In genomic region chrX:48094658-48095057, GRCm38 (mm10) we compare ENCODE assay signal across 9 mouse cellular contexts. TPM values are rescaled to one million over a fixed set of nuclear protein-coding genes. Genes with fewer than 3 reads are reported as not detected.
DNase-seq lines count a peak whose midpoint lies in the region; ATAC-seq and TF ChIP-seq lines count a peak whose summit lies in the region.
"Had no signal": no experiment of that assay in that cellular context is flagged by ENCODE, and none has a peak within 500 bp of the region (broad histone marks: within the 10 kb centered on the region; RNA-seq: fewer than 3 reads in every experiment).

No protein-coding gene starts in this region.

- H3K27ac ChIP-seq in left cerebral cortex, adult 2 months: no peak overlapping the region
- H3K27ac ChIP-seq in limb, embryonic 10.5 days: no peak overlapping the region
- H3K27ac ChIP-seq: midbrain, embryonic 12.5 days had no signal

- 74% methylated on average over 4 of the region's 4 CpGs for WGBS in limb, embryonic 10.5 days

- TF ChIP-seq CTCF in left cerebral cortex, adult 2 months (IDR thresholded peaks at IDR 0.05): peak; percentile 35

- DNase-seq in adrenal gland, postnatal 10 days: peak; percentile 44
- no peak for DNase-seq in adrenal gland, adult 2 months
- DNase-seq in left cerebral cortex, adult 2 months (ENCODE audit: extremely low spot score in 1 of 2, low spot score in 2 of 2): no peak
- DNase-seq in left cerebral cortex, adult 18-20 months (ENCODE audit: low spot score in 2 of 2): no peak
- peak; percentile 31 for DNase-seq in limb, embryonic 10.5 days (ENCODE audit: low spot score)
- DNase-seq in testis, postnatal 10 days (ENCODE audit: low spot score): peak; percentile 42
- no peak for DNase-seq in layer of hippocampus, adult 11-12 months (ENCODE audit: low spot score)

- H3K9me3 ChIP-seq in limb, embryonic 10.5 days (replicated peaks): no peaks in the 10 kb centered on the region
- H3K9me3 ChIP-seq: midbrain, embryonic 12.5 days had no signal

- H3K27me3 ChIP-seq in limb, embryonic 10.5 days (ENCODE audit: low read depth, poor library complexity, severe bottlenecking): peaks cover 25% of the 10 kb centered on the region; the same call in 1 of the 2 replicates
- H3K27me3 ChIP-seq: midbrain, embryonic 12.5 days had no signal

- no peak for ATAC-seq in granulocyte monocyte progenitor cell, adult 5-6 weeks (replicated peaks; ENCODE audit: poor library complexity, severe bottlenecking)

- intact Hi-C loops in left cerebral cortex, adult 2 months (cut with DNase I): loop anchor here (5.0 kb wide), 1 partner anchor 37 kb away; no protein-coding TSS in a partner anchor

- no peaks in the 10 kb centered on the region for H3K4me1 ChIP-seq in limb, embryonic 10.5 days
- H3K4me1 ChIP-seq: midbrain, embryonic 12.5 days had no signal

- H3K36me3 ChIP-seq in limb, embryonic 10.5 days: no peaks in the 10 kb centered on the region
- H3K36me3 ChIP-seq: midbrain, embryonic 12.5 days had no signal

- no peak overlapping the region for H3K4me3 ChIP-seq in left cerebral cortex, adult 2 months
- no peak overlapping the region for H3K4me3 ChIP-seq in limb, embryonic 10.5 days
- H3K4me3 ChIP-seq: midbrain, embryonic 12.5 days had no signal

RNA-seq across cellular contexts. Expression of gene Xpnpep2, which starts 13.9 kb away (rescaled TPM):
- 1 to 10 TPM; 1.5 to 2.1 TPM for total RNA-seq in adrenal gland, postnatal 10 days (2021)
- 1 to 10 TPM; 1.4 to 1.6 TPM for total RNA-seq in adrenal gland, adult 2 months (2021)
- 0.59 and 1.1 TPM in 2 replicates for polyA plus RNA-seq in adrenal gland, adult 2 months (2012; rRNA removed)
- under 1 TPM; 0.18 to 0.79 TPM for total RNA-seq in left cerebral cortex, adult 2 months (2021)
- under 1 TPM; 0.26 to 0.45 TPM for total RNA-seq in left cerebral cortex, adult 18-20 months (2021)
- polyA plus RNA-seq in limb, embryonic 10.5 days (2016; fragmentation: Nextera tagmentation; extraction: Ambion mirVana): 0.43 and 2.6 TPM in 2 replicates
- total RNA-seq in granulocyte monocyte progenitor cell, adult 5-6 weeks (2014; fragmentation: Nextera tagmentation): not detected in 2 replicates
- not detected in 2 replicates for total RNA-seq in granulocyte monocyte progenitor cell, adult 5-6 weeks (2017)

RNA-seq across cellular contexts. Expression of gene Sash3, which starts 51.6 kb away (rescaled TPM):
- total RNA-seq in adrenal gland, postnatal 10 days (2021): 1 to 10 TPM; 4.7 to 5.3 TPM
- 1 to 10 TPM; 1.2 to 1.6 TPM for total RNA-seq in adrenal gland, adult 2 months (2021)
- 1.3 and 1.4 TPM in 2 replicates for polyA plus RNA-seq in adrenal gland, adult 2 months (2012; rRNA removed)
- 1 to 10 TPM; 1.1 to 1.3 TPM for total RNA-seq in left cerebral cortex, adult 2 months (2021)
- total RNA-seq in left cerebral cortex, adult 18-20 months (2021): 1 to 10 TPM; 1.6 to 1.7 TPM
- 0.75 and 0.87 TPM in 2 replicates for polyA plus RNA-seq in limb, embryonic 10.5 days (2016; fragmentation: Nextera tagmentation; extraction: Ambion mirVana)
- 58.7 and 63.8 TPM in 2 replicates for total RNA-seq in granulocyte monocyte progenitor cell, adult 5-6 weeks (2014; fragmentation: Nextera tagmentation)
- total RNA-seq in granulocyte monocyte progenitor cell, adult 5-6 weeks (2017): 74.4 and 84.7 TPM in 2 replicates

Comparison
In these comparisons a context has a peak if more than half of its experiments do, and no peak if none do; other contexts are left out.
1. DNase-seq: peak in adrenal gland, postnatal 10 days (single experiment), limb, embryonic 10.5 days (single experiment) and testis, postnatal 10 days (single experiment); none in adrenal gland, adult 2 months (single experiment), left cerebral cortex, adult 2 months (0 of 2), left cerebral cortex, adult 18-20 months (0 of 2) and layer of hippocampus, adult 11-12 months (single experiment).
2. RNA of gene Sash3, which starts 51.6 kb away (total RNA-seq): 58.7 to 84.7 TPM in granulocyte monocyte progenitor cell, adult 5-6 weeks; 4.7 to 5.3 TPM in adrenal gland, postnatal 10 days, 1.6 to 1.7 TPM in left cerebral cortex, adult 18-20 months, 1.2 to 1.6 TPM in adrenal gland, adult 2 months and 1.1 to 1.3 TPM in left cerebral cortex, adult 2 months; every median in the first group is over 4 times any median in the second.